Mouse (Mus musculus) left cerebral cortex, postnatal 25 days (tissue): ENCODE data around the gene Col25a1. TPM values are rescaled to one million over a fixed set of nuclear protein-coding genes. Genes with fewer than 3 reads are reported as not detected.
A peak's percentile ranks its signal among the peaks of the same experiment; 100 is the strongest.

Experiments used
- DNase-seq, 2 experiments: peaks; one replicate each; pipeline ENCODE4 v3.0.0; 2022; ENCODE audit warnings: low spot score in 2 of 2, mixed read lengths in 1 of 2
- intact Hi-C: fragments of 180-260 bp; cut with DNase I; formaldehyde crosslinking; loops from one replicate; pipeline ENCODE4 v1.15.1; 2025
- total RNA-seq, 2 experiments: library from RNA; stranded (reverse); gene quantifications; 2 replicates each; pipeline ENCODE4 v1.2.3; 2021

The Col25a1 gene
- total RNA-seq, 2 experiments from 2014 or later: 43.5 to 48.5 TPM

DNA sequence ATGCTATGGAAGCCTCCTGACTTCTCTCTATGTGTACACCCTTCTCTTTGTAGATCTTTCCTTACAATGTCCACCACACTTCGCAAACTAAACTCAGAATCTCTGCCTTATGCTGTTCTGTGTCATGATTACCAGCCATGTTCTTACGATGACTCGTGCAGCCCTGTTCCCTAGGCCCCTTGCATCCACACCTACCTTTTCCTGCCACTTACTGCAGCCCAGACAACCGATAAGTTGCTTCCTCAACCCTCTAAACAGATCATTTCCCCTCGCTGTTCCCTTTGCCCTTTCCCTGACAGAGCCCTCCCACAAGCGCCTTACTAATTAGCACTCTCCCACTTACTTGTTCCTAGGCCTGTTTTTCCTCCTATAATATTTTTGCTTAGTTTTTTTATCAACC lies 275.9 kb downstream of the Col25a1 start:
- no peak for DNase-seq
- intact Hi-C loops: no loop called here

- no peak for DNase-seq
- intact Hi-C loops: no loop called here
Measured at GRCm38 (mm10) chr3:130413239-130413638, 281.9 kb downstream of the Col25a1 start.

GRCm38 (mm10) chr3:130418951-130419350 lies 287.6 kb downstream of the Col25a1 start:
- intact Hi-C loops: no loop called here
- DNase-seq: no peak

DNA sequence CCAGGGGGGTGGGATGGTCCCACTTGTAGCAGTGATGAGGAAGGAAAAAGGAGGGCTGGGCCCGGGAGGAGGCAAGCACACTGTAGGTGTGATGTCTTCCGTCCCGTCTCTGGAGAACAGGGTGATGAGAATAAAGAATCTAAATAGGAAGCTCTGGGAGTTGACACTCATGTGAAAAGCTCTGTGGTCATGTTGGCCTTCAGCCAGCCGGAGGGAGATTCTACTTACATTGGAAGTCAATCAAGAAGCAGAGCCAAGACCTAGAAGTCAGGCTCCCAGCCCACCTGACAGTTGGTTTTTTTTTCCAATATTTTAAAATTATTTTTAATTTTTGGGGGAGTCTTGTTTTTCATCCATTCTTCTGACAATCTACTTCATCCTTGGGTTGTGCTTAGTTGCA lies 297.5 kb downstream of the Col25a1 start:
- DNase-seq: no peak

DNA sequence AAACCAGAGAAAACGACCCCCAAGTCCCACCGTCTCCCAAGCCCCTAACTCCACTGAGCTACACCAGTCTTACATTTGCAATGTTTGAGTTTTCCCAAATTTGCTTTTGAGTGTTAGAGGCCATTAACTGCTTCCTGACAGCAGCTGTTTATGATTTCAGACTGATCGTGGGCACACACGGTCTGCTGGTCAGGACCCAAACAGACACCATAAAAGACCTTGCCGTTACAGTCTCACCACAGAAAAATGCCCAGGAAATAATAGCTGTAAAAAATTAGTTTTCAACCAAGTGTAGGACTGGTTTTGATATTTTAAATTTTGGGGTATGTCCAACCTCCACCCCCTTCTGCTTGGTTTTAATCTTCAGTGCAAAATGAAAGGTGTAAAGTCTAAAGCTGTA lies 298.8 kb downstream of the Col25a1 start:
- no peak for DNase-seq
- intact Hi-C loops: no loop called here

More for the DNA sequence above, 297.5 kb downstream of the Col25a1 start:
- intact Hi-C loops: no loop called here

GRCm38 (mm10) chr3:130432818-130433217 lies 301.5 kb downstream of the Col25a1 start:
- peak in 1 of 2 experiments; percentile 75 for DNase-seq
- intact Hi-C loops: no loop called here

DNA sequence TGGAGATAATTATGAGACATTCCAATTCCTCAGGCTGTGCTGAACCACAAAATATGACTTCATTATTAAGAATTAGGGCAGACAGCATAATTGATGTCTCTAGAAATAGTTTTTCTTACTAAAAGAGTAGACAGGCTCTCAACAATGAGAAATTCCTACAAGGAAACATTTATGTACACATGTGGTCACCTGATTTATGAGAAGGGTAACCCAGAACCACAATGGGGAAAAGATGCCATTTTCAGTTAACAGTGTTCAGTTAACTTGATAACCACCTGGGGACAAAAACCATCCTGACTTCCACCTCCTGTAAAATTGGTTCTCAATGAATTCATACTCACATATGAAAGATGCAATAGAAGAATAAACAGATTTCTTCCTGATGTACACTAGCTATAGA lies 305.7 kb downstream of the Col25a1 start:
- no peak for DNase-seq
- intact Hi-C loops: no loop called here

DNA sequence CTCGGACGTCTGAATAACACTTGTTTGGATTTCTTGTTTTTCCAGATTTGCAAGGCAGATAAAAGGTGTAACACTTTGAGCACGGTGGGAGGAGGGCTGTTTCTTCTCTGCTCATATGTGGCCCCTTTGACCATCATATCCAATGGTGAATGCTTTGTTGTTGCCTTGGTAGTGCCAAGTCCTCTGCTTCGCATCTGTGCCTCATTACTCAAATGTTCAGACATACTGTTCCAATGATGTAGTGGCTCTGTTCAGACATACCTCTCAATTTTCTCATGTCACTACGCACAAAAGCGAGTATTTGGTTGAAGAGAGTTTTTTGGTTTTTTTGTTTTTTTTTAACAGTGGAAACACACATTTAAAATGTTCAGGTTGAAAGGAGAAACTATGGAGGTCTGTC lies 308.5 kb downstream of the Col25a1 start:
- intact Hi-C loops: no loop called here
- no peak for DNase-seq

- intact Hi-C loops: no loop called here
- DNase-seq: no peak
Measured at GRCm38 (mm10) chr3:130440689-130441088, 309.4 kb downstream of the Col25a1 start.

DNA sequence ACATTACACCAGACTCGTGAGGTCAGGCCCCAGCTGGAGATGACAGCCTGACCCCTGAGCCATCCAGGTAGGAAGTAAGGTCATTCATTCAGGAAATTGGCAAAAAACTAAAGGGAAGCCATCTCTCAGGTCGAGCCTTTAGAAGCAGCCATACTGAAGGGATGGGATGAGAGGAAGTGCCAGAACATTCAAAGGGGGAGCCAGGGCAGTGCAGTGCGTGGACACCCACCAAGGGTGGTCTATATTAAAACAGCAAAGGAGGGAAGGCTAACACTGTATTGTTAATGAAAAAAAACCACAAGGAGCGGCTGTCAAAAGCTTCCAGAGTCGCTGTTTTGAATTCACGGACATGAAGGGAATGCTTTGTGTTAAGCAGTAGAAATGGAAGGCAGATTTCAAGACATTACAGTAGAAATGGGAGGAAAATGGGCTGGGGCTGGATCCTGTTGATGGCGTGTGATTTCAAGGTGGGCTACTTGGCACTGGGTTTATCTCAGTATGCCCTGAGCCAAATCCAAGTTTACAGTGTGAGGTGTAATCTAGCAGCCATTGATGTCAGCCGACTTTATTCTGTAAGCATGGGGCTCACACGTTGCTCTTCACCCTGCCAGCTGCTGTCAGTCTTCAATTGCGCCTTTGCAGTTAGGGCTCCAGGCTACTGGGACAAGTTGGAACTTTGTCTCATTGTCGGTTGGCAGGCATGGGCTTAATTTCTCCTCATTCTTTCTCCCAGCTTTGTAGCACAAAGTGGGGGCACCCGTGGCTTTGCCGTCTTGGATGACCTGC lies 312.7 kb downstream of the Col25a1 start:
- no peak for DNase-seq
- intact Hi-C loops: no loop called here

GRCm38 (mm10) chr3:130449864-130450263 lies 318.6 kb downstream of the Col25a1 start:
- intact Hi-C loops: no loop called here
- no peak for DNase-seq

DNA sequence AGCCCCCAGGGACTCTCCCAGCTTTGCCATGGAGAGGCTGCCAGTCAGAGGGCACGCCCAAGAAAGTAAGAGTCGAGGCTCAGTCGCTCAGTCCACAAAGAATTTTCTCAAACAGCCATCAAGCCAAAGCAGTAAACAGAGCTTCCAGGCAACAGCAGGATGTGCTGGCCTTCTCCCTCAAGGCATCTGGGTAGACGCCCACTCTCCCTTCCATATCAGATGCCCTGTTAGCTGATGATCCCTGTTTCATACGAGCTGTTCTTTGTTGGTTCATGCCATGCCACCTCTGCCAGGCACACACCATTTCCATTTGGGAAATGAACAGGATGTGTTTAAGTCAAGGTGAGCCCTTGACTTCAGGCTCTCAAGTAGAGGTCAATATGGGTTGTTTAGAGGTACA lies 334.1 kb downstream of the Col25a1 start:
- DNase-seq: no peak
- intact Hi-C loops: no loop called here

GRCm38 (mm10) chr3:130473211-130473768 lies 342.0 kb downstream of the Col25a1 start:
- intact Hi-C loops: no loop called here

DNA sequence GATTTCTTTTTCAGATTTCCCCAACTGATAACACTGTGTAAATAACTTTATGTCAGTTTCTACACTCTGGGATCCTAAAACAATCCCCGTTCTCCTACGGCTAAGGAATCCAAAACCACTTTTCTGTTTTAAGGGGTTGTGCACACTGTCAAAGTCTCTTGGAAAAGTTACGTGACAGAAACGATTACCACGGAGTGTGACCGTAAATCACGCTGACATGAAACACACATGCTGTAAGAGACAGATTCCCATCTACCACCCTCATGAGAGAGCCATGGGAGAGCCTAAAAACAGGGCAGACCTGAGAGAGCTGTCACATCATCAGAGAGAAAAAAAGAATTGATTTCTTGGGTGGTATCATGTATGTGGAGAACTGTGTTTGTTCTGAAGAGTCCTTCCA lies 342.7 kb downstream of the Col25a1 start:
- intact Hi-C loops: no loop called here

More at GRCm38 (mm10) chr3:130473211-130473768, 342.0 kb downstream of the Col25a1 start:
- no peak for DNase-seq

DNA sequence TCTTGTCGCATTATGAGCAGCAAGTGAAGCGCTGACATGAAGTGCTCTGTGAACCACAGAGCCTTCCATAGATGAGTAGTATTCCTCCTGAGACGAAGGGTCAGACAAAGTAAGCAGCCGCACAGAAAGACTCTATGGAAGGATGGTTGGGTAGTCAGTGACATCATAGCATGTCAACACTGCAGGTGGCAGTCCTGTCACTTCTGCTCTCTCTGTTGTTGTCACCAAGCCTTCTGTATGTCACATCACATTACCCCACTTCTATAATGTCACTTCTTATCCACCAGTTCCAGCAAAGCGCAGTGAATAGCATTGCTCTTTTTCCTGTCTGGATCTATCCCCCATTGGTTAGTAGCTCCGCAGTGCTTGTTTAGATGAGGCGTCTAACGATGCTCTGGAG lies 351.2 kb downstream of the Col25a1 start:
- intact Hi-C loops: no loop called here
- no peak for DNase-seq

More for the DNA sequence above, 342.7 kb downstream of the Col25a1 start:
- DNase-seq: no peak

GRCm38 (mm10) chr3:130488839-130489238 lies 357.5 kb downstream of the Col25a1 start:
- no peak for DNase-seq
- intact Hi-C loops: no loop called here

GRCm38 (mm10) chr3:130494192-130494591 lies 362.9 kb downstream of the Col25a1 start:
- intact Hi-C loops: no loop called here
- DNase-seq: no peak

DNA sequence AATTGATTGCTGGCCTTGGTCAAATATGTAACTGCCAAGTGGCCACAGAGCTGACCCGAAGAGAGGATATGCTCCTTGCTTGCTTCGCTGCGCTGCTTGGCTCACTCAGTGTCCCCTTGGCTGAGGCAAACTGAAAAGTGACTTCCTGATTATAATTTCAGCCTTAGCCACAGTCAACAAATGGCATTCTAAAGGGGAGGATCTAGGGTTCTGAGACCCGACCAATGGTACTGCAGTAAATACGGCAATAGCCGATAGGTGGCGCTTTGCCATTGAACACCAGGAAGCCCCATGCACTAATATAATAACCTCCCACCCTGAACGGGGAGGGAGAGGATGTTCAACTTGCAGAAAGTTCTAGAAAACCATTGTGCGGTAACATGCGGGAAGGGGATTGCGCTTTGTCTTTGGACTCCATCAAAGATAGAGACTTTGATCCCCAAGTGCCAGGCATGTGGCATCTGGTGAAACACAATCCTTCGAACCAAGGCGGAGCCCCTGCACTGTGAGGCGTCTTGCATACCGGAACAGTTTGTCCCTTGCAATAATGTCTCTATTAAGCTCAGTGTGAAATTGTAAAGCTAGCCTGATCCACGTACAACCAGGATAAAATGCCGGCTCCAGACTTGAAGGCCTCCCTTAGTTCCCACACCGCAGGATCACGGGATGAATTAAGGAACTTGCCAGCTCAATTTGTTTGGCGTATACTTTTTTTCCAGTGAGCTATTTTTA lies 363.5 kb downstream of the Col25a1 start:
- intact Hi-C loops: no loop called here
- no peak for DNase-seq

DNA sequence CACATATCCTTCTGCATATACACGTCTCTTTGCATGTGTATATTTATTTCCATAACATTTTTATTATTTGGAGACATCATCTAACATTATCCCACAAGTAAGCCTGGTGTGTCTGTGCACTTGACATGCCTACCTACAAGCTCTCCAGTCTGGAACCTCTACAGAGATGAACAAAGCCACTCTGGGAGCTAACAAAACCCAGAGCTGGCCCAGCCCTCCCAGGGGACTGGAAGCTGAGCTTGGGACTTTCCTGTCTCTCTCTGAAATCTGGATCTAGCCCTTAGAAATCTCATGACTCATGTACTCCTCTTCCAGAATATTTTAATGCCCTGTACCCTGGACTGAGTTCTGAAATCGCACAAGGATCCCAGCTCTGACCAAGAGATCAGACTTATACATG lies 365.7 kb downstream of the Col25a1 start:
- DNase-seq: no peak
- intact Hi-C loops: no loop called here

- DNase-seq: no peak
- intact Hi-C loops: no loop called here
Measured at GRCm38 (mm10) chr3:130501713-130502112, 370.4 kb downstream of the Col25a1 start.

DNA sequence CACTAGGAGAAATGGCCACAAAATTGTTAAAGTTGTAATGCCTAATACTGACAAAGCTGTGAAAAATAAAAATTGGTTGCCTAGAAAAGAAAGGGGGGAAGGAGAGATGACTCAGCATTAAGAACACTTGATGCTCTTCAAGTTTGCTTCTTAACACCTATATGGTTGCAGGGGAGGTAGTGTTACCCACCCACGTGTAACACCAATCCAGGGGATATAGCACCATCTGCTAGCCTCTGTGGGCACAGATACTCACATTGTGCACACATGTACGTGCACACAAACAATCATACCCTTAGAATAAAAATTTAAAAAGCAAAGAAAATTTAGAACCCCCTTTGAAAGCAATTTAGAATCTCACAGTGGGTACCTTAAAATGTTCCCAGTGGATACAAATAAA lies 377.0 kb downstream of the Col25a1 start:
- intact Hi-C loops: no loop called here
- peak; percentile 14 to 72 for DNase-seq
